Mouse (Mus musculus): ENCODE results near the gene Daam1.
"Not testable (repeated sequence)": the region's sequence is repeated elsewhere in the genome, so short reads cannot be mapped to it uniquely, and the experiment has no call there.

Daam1 gene

DNA sequence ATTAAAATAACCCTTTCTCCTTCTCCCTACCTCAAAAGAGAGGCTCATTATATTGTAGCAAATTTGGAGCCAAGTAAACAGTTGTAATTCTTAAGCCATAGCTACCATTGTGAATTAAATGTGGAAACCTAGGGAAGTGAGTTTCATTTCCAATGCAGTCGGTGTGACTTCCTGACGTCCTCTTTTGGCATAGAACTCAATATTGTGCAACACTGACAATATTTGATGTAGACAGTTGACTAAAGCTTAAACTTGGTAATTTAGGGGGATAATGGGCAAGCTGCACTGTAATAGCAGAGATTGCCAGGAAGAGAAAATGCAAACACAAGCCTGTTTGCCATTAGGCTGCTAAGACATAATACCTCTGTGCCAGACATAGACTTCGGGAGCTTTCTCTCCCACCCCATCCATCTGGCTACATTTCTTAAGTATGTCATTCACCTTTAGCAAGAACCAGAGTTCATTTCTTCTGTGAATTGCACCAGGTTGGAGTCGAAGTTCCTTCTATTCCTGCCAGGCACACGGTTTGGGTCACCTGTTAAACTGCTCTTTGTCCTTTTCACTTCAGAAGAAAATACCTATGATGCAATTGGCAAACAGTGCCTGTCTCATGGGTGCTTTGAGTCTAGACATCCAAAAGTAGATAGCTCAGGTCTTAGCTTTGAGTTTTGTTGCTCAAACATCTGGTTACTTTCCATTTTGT, 5.2 kb downstream of the Daam1 start:
- DNase-seq: no peak

DNA sequence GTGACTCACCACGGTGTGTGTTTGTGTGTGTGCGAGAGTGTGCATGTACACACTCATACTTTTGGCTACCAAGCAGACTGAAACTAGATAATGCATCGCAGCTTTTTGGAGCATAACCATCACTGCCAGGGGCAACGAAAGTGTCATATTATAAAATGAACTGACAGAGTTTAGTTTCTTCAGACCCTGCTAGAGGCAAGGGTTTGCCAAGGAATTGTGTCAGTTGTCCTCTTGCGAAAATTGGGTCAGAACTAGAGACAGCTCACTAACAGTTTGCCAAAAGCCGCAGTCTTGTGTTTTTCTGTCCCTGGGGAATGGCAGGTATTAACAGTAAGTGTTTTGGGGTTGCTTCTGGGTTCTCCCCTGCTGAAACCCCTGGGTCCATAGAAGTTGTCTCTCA, 5.9 kb downstream of the Daam1 start:
- DNase-seq: no peak

DNA sequence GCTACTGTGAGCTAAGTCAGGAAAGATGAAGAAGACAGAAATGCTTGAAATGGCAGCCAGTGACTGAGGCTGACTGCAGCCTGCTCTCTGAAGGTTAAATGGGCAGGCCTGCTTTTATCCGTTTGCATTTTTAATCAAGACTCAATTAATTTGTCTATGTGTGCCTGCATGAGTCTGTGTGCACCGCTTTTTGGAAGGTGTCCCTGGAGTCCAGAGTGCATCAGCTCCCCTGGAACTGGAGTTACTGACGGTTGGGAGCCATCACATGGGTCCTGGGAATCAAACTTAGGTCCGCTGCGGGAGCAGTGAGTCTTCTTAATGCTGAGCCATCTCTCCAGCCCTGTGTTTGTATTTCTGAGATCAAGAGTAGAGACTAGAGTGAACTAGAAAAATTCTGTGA, 6.7 kb downstream of the Daam1 start:
- DNase-seq: no peak

DNA sequence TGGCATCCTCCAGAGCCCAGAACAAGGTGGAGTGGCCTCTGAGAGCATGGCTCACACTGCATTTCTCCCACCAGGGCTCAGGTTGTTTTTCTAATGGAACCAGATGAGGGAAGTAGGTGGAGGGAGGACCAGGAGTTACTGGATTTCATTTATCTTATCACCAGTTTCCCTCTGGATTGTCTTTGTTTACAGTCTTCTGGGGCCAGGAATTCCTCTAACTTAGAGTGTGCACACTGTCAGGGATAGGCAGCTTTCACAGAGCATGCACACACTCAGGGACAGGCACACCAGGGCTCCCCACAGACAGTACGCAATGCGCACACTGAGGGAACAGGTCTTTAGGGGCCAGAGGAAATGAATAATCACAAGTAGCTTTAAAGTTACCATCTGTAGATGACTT, 7.4 kb downstream of the Daam1 start:
- DNase-seq: no peak

DNA sequence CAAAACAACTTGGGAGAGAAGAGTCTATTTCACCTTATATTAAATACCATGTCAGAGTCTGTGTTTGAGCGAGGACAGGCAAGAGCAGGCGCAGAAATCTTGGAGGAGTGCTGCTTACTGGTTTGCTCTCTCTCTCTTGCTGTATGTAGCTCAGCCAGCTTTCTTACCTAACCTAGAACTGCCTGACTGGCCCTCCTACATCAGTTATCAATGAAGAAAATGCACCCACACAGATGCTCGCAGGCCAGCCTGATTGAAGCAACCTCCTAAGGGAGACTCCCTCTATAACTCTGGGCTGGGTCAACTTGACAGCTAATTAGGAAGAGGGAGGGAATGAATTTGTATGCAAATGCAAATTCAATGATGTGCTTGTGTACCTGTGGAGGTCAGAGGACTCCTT, 8.8 kb downstream of the Daam1 start:
- DNase-seq: no peak

DNA sequence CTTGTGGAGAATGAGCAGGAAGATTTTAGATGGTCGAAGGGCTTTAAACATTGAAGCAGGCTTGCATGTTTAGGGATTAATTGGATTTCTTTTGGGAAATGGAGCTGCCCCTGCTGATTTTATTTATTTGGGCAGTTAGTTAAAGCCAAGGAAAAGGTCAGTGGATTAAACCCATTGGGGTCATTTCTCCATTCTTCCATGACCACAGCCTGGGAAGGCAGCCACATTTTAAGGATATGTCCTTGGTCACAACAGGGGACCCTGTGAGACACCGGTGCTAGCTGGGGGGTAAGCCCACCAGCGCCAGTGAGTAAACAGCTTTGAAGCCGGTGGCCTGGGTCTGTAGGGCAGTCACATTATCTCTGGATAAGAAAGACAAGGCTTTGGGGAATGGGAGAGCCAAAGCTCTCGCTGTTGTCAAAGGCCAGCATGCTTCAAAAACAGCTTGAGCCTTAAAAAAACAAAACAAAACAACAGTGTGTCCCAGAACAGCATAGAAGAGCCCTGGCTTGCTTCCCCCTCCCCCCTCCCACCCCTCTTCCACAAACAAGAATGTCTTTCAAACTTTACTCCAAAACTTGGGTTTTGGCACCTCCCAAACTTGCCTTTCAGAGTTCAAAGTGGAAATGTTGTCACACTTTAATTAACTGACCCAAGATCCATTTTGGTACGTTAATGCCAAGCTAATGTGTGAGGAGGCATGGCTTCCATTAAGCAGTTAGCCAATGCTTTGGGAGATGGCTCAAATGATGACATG, 9.7 kb downstream of the Daam1 start:
- DNase-seq: no peak

DNA sequence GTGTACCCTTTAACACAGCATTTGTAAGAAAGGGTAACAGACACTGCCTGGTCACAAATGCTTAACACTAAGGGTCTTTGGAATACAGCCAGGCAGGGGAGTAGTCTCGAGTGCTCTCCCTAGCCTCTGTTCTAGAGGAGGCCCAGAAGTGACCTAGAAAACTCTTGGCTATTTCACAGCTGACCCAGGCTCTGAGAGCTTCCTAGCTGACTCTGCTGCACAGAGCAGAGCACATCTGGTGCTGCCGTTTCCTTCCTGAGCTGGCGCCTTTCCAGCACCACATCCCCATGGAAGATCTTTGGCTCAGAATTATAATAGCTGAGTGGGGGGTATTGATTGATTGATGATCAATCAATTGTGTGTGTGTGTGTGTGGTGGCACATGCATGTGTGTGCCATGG, 11.1 kb downstream of the Daam1 start:
- no peak for DNase-seq

DNA sequence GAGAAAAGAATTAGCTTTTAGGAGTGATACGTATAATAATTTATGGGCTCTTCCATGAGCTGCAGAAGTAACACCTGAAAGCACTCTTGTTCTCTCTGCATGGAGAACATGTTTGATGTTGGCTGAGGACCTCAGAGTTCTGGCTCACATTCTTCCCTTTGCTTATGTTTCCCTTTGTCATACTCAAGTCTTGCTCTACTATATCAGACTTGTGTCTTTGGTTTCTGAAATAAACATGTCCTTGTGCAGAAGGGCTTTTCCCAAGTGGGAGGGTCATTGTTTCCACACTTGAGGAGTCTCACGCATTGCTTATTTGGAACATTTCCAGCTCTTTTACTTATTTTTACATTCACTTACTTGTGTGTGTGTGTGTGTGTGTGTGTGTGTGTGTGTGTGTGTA, 11.7 kb downstream of the Daam1 start:
- no peak for DNase-seq

DNA sequence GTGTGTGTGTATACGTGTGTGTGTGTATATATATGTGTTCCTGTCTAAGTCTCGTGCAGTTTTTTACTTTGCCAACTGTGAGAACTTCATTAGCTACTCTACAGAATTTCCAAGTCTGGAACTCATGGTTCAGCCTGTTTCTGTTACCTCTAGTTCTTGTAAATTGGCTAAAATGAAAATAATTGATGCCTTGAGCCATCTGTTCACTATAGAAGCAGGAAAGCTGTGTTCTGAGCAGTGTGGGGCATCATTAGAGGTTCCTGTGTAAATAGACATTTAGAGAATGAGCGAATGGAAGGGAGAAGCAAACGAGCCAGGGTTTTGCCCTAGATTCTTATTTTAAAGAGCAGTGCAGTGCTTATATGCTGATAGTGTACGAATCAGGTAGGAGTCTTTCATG, 14.6 kb downstream of the Daam1 start:
- no peak for DNase-seq

DNA sequence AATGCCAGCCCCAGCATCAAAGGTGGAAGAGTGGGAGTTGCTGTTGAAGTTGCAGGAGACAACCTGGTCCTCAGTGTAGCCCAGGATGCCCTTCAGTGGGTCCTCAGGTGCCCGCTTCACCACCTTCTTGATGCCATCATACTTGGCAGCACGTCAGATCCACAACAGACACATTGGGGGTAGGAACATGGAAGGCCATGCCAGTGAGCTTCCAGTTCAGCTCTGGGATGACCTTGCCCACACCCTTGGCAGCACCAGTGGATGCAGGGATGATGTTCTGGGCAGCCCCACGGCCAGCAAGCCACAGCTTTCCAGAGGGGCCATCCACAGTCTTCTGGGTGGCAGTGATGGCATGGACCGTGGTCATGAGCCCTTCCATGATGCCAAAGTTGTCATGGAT, 15.5 kb downstream of the Daam1 start:
- not testable (repeated sequence) for DNase-seq

DNA sequence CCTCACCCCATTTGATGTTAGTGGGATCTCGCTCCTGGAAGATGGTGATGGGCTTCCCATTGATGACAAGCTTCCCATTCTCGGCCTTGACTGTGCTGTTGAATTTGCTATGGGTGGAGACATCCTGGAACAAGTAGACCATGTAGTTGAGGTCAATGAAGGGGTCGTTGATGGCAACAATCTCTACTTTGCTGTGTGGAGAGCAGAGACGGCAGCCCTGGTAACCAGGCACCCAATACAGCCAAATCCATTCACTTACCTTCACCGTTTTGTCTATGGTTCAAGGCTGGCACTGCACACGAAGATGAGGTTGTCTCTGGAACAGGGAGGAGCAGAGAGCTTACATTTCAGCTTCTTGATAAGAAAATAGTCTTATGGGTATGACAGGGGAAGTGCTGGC, 16.1 kb downstream of the Daam1 start:
- DNase-seq: not testable (repeated sequence)

DNA sequence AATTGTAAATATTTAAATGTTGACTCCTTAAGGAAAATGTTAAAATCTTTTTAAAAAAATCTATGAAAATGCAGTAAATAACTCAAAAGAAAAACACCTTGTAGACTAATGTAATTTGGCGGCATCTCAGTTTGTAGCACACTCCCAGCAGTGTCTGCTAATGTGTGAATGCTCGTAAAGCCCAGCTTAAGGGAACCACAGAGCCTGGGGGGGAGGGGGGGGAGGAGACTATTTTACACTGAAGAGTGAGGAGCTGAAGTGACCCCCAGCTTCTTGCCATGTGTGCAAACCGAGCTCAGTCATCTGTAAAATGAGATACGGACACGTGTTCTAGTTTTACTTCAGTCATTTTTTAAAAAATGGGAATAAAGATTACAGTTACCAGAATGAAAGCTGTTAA, 16.7 kb downstream of the Daam1 start:
- DNase-seq: no peak

DNA sequence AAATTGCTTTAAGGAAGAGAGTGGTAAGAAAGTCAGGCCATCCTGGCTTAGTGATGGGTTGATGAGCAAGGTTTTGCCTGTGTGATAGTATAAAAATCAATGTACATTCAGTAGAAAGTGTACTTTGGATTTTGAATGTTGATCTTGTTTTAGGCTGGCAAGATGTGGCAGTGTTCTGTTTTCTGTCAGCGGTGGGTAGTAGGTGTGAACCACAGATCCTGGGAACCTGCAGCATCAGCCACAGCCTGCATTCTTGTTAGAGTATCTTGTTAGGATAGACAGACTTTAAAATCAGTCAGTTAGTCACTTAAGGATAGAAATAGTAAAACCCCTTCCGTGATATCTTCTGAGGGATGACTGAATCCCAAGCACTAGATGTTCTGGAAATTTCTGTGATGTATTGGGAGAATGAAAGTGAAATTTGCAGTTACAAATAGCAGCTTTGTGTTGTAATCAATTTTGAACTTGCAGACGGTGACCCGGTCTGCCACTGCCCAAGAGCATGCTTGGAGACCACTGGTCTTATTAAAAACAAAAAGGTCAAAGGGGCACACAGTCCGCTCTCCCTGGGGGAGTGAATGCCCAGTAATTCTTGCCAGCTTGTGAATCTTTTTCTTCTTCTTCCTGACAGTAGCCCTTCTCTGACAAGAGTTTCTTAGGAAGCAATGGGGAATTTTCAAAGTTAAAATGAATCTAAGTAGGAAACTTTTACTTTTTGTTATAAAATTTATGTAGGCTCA, 17.3 kb downstream of the Daam1 start:
- no peak for DNase-seq

DNA sequence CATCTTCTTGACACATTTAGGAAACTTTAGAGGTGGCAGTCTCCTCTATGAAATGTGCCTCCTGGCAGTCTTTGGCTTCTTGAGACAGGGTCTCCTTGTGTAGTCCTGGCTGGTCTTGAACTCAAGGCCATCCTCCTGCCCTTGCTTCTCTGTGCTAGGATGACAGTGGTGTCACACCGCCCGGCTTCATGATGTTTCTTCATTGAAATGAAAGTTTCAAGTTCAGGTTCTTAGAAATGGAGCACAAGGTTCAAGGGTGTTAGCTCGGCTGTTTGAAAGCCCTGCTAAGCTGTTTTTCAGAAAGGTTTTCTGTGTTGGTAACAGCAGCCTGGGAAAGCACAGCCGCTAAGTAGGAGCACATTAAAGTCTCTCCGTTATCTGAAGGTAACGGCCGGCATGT, 18.2 kb downstream of the Daam1 start:
- DNase-seq: no peak

DNA sequence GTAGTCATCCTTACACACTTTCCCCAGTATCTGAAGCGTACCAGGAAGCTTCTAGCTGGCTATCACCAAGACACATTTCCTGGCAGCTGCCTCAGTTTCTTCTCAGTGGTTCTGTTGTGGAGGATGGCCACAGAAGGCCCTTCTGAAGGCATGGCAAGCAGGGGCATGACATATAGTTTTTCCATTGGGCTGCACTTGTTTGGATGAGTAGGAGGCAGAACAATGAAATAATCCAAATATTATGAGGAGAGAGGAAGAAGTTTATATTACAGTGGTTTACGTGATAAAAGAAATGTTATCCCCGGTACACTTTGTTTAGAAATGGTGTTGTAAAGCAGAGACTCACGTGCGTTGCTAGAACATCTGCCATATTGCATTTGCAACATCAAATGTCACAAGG, 19.3 kb downstream of the Daam1 start:
- no peak for DNase-seq

DNA sequence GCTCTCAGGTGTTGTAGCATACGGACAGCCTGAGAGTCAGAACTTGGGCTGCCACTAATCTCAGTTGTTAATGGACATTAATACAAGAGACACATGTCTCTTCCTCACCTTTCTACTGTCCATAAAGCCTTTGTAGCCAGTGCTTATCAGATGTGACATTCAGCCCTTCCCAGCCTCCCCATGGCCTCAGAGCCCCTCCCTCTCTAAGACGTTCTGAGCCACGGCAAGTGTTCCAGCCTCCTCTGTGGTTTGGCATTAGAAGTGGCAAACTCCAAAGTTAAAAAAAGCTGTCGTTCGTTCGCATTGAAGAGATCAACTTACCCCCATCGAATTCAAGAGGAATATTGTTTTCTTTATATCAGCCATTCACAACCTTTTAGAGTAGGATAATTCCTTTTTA, 21.8 kb downstream of the Daam1 start:
- DNase-seq: no peak

DNA sequence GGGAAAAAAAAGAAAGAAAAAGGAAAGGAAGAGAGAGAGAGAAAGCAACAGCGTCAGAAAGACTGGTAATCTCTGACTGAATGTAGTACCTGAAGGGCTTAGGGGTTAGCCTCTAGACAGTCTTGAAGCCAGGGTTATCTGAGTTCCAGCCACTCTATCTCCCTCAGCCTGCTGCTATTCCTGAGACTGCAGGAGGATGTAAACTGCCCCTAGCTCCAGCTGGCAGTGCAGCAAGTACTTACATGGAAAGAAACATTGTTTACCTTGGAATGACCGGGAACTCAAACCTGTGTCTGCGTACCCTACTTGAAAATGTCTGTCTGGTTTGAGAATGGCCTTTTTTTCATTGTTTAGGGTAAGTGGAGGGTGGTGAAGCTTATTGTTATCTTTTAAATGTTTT, 22.8 kb downstream of the Daam1 start:
- DNase-seq: no peak

DNA sequence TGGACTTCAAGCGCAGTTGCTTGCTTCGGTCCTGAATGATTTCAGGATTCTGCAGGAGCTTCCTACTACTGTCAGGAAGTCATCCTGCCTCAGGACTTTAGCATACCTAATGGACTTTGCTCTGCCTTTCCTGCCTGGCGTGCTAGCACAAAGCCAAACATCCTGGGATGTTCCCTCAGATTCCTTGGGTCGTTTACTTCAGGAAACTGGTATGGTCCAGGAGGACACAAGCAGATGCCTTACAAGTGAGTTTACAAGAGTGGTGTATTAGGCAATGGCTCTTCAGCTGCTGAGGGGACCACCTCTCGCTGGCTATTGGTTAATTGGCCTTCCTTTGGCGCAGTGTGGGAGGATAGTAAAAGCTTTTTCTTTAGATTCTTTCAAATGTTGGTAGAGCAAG, 23.3 kb downstream of the Daam1 start:
- no peak for DNase-seq

DNA sequence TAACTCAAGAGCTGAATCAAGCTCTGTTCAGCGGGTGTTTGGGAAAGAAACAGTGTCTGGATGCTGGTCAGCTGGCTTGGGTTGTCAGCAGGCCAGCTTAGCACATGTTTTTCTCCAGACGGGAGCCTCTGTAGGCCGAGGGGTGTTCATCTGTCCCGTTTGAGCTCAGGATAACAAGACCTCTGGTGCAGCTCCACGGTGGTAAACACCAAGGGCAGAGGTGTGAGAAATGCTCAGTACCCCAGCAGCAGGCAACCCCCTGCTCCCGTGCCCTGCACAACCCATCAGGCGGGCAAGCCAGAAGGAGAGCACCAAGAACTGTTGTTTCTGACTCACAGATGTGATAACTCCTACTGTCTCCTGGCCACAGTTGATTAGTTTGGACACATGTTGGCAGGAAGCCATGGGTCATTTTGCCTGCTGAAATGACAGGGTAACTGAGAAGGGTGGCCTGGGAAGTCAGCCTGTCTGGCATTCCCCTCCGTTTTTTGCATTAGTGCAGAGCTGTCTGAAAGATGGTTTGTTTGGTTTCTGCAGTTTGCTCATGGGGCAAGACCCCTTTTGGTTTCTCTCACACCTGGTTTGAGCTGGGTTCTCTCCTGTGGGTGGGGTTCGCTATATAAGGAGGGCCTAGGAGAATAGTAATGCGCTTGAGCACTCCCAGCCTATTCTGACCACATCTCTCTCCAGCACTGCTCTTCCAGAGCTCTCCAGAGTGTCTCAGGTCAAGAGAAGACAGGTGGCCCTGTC, 25.0 kb downstream of the Daam1 start:
- DNase-seq: peak; percentile 23

DNA sequence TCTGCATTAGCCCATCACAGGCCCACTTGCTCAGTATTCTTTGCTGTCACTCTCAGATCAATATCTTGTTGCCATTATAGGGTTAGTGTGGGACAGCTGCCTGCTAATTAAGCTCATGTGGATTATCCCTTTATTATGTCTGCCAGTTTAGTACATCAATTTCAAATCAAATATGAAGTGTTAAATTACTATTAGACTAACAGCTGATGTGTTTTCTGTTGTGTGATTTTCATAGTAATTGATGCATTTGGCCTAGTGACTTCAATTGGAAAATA, 25.5 kb downstream of the Daam1 start:
- DNase-seq: no peak

DNA sequence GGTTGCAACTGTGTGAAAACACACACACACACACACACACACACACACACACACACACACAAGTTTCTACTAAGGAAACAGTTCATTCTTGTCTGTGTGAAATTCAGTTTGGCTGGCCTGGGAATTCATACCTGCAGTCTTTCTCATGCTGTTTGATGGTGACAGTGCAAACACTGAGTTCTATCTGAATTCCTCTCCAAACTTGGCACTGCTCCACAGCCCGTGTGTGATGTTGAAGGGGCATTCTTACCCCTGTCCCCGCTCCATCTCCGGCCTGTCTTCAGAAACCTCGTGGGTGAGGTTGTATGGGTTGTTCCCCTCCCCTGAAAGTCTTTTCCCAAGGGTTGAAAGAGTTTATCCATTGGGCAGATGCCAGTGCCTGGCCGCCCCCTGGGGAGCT, 28.2 kb downstream of the Daam1 start:
- no peak for DNase-seq

DNA sequence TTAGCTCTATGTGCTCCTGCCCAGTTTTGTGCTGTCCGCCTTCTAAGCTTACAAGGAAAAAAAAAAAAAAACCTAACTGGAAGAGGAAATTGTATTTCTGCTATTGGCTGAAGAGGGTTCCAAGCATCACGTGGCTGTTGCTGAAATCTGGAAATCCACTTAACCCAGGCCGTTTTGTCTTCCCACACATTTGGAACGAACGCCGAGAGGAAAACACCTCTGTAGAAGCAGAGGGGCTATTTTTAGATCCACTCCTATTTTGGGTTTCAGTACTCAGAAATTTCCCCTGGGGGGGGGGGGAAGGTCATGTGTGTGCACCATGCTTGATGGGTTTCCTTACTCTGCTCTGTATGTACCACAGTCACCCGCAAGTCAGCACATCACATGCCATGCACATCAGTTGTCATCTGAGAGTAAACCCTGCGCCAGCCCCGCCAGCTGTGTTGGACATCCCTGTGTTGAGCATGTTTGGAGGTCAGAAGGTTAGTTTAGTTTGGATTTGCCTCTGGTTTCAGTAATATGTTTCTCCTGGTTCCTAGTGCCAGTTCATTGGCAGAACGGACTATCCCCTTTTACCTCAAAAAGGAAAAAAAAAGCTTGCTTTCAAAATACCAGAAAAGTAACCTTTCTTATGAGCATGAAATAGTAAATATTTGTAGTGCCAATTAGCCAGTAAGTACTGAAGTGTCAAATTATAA, 33.1 kb downstream of the Daam1 start:
- DNase-seq: no peak

DNA sequence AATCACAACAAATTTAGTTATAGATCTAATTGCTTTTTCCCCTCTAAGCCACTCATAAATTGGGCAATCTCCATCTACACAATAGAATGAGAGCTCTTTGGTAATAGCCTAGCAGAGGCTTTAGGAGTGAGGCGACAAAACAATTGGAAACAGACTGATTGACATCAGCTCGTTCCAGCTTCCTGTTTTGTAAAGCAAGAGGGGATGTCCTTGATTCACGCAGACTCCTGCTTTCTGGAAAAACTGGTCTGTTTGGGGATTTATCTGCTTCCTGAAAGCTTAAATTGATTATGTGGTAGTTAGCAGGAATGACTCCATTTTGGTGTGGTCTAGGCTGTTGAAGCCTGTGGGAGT, 33.6 kb downstream of the Daam1 start:
- DNase-seq: no peak
